Mouse (Mus musculus) kidney, embryonic 14.5 days (tissue): ENCODE measurements at regions not wholly inside any gene's neighbourhood (a gene's known extent, or its start where the extent isn't known, plus 50 kb on each side); places are given as distances from the start of the nearest gene placed in this dataset.

Experiments
- ATAC-seq: fragments of 200-750 bp; cut with Nextera tagmentation; 2 replicates; pipeline ENCODE4 v1.8.0; 2017; ENCODE audit warnings: moderate number of reproducible peaks, mild to moderate bottlenecking, moderate TSS enrichment, moderate library complexity; ENCODE audit not compliant: low FRiP score, low TSS enrichment
- H3K27ac ChIP-seq: fragments of 300-500 bp; sonication (generic); 2 replicates; pipeline ENCODE4 v1.5.1; 2014; ENCODE audit warnings: low read depth, mild to moderate bottlenecking, low read length, moderate library complexity, mixed read lengths
- H3K27me3 ChIP-seq: fragments of 300-500 bp; sonication (generic); 2 replicates; pipeline ENCODE4 v1.6.1; 2014; ENCODE audit warnings: mild to moderate bottlenecking, low read length; ENCODE audit not compliant: control insufficient read depth, insufficient read depth
- H3K36me3 ChIP-seq: fragments of 300-500 bp; sonication (generic); 2 replicates; pipeline ENCODE4 v1.6.1; 2014; ENCODE audit warnings: low read length, mixed read lengths; ENCODE audit not compliant: control insufficient read depth, insufficient read depth
- H3K4me1 ChIP-seq: fragments of 300-500 bp; sonication (generic); 2 replicates; pipeline ENCODE4 v1.6.1; 2014; ENCODE audit warnings: low read length, mixed read lengths; ENCODE audit not compliant: control insufficient read depth, insufficient read depth
- H3K4me2 ChIP-seq: fragments of 300-500 bp; sonication (generic); replicated peaks from 2 replicates; pipeline ENCODE4 v1.6.1; 2014; ENCODE audit warnings: low read depth, mild to moderate bottlenecking, low read length
- H3K4me3 ChIP-seq: fragments of 300-500 bp; sonication (generic); 2 replicates; pipeline ENCODE4 v1.5.1; 2014; ENCODE audit warnings: mild to moderate bottlenecking, low read length
- H3K9ac ChIP-seq: fragments of 300-500 bp; sonication (generic); 2 replicates; pipeline ENCODE4 v1.6.1; 2014; ENCODE audit warnings: low read depth, mild to moderate bottlenecking, low read length, moderate library complexity
- H3K9me3 ChIP-seq: fragments of 300-500 bp; sonication (generic); 2 replicates; pipeline ENCODE4 v1.6.1; 2016; ENCODE audit warnings: low read length; ENCODE audit not compliant: control insufficient read depth
- WGBS: fragments of 180-500 bp; shearing (Covaris S2); extraction: QIAGEN DNeasy Blood & Tissue Kit; methylation state at CpG from one replicate; pipeline ENCODE4 v1.1.7; 2014; 5-methylcytosine and 5-hydroxymethylcytosine counted together

DNA sequence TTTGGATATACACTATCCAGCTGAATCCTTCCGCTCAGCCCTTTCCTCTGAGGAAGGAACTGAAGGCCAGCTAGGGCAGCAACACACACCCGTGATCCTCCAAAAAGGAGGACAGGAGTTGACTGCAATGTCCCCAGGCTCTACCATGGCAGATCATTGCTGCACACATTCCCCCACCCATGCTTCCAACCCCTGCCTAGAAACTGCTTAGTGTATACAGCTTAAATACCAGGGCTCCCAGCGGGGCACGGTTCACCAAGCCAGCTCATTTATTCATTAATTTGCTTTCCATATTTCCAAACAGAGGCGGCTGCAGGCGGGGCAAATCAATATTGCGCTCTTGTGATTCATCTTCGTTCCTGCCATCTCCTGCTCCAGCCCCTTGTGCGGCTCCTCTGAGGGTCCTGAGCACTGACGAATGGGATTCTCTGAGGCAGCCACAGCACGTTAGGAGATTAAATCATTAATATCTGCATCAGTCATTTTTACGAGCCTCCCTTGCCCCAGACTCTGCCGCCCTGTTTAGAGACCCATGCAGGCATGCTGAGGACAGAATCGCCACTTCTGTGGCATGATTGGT lies 104.1 kb upstream of the Kdm8 start:
- Histone ChIP-seq H3K4me3 (no peak overlapping the region), H3K36me3 (no peaks in the 10 kb centered on the region), H3K9ac (no peak overlapping the region), H3K27ac (no peak overlapping the region), H3K4me2 (no peak overlapping the region), H3K9me3 (no peaks in the 10 kb centered on the region), H3K27me3 (no peaks in the 10 kb centered on the region), H3K4me1 (no peaks in the 10 kb centered on the region)
- ATAC-seq, result no peak
- 65% methylated on average over 14 of the region's 14 CpGs for WGBS

DNA sequence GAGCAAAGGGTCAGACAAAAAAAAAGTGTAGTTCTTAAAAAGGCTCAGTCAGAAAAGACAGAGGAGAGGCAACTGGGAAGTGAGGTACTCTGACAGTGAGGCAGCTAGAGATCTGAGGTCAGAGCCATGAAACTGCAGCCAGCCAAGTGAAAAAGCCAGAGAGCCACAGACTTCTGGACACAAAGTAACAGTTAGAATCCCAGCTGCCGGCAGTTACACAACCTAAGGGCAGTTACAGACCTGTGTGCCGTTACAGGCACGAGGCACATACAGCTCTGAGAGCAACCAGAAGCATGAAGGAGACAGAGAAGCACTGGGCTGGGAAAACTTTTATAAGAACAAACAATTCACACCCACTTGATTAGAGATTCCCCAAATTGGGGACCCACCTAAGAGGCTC lies 94.9 kb upstream of the Kdm8 start:
- no peaks in the 10 kb centered on the region for H3K36me3 ChIP-seq
- no peak overlapping the region for H3K4me3 ChIP-seq
- no peaks in the 10 kb centered on the region for H3K4me1 ChIP-seq
- H3K9ac ChIP-seq, result no peak overlapping the region
- no peaks in the 10 kb centered on the region for H3K27me3 ChIP-seq
- H3K27ac ChIP-seq, result no peak overlapping the region
- ATAC-seq, result no peak
- no peak overlapping the region for H3K4me2 ChIP-seq
- no peaks in the 10 kb centered on the region for H3K9me3 ChIP-seq
- WGBS, result 36% methylated on average over 3 of the region's 3 CpGs

DNA sequence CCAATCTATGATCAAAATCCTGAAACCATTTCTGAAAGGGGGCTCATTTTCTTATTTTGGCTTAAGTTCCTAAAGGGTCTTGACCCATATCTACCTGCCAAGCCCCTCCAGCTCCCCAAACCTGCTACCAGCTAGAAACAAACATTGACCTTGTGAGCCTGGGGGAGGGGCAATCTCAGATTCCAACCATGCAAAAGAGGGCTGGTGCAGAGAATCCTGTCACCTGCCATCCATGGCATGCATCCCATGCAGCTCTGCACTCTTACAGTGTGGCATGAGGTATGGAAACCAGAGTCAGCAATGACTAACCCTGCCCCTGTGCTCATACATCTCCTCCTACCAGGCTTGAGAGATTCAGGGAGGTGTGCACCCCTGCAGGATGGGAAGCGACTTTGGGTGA lies 90.3 kb upstream of the Kdm8 start:
- ATAC-seq, result no peak
- Histone ChIP-seq H3K27ac (no peak overlapping the region), H3K27me3 (no peaks in the 10 kb centered on the region), H3K9me3 (no peaks in the 10 kb centered on the region), H3K4me2 (no peak overlapping the region), H3K4me3 (no peak overlapping the region), H3K4me1 (no peaks in the 10 kb centered on the region), H3K36me3 (no peaks in the 10 kb centered on the region), H3K9ac (no peak overlapping the region)
- 74% methylated on average over 1 of the region's 1 CpGs for WGBS

DNA sequence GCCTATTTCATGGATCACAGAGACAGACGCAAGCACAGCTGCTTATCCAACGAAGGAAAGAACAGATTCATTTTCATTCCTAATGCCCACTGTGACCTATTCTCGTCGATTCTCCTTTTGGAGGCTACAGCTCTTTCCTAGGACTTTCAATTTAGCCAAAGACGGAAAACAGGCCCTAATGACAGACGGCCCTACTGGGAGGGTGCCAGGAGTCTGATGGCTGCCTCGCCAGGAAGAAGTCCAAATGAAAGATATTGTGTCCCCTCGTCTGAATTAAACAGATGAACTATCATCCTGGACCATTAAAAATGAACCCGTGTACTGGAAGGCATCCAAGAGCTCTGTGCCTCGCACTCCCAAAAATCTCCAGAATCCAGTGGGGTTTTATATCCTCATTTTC lies 89.5 kb upstream of the Kdm8 start:
- Histone ChIP-seq H3K27me3 (no peaks in the 10 kb centered on the region), H3K27ac (no peak overlapping the region), H3K36me3 (no peaks in the 10 kb centered on the region), H3K4me1 (no peaks in the 10 kb centered on the region), H3K9ac (no peak overlapping the region), H3K9me3 (no peaks in the 10 kb centered on the region), H3K4me2 (no peak overlapping the region), H3K4me3 (no peak overlapping the region)
- WGBS, result 70% methylated on average over 10 of the region's 10 CpGs
- ATAC-seq, result no peak

DNA sequence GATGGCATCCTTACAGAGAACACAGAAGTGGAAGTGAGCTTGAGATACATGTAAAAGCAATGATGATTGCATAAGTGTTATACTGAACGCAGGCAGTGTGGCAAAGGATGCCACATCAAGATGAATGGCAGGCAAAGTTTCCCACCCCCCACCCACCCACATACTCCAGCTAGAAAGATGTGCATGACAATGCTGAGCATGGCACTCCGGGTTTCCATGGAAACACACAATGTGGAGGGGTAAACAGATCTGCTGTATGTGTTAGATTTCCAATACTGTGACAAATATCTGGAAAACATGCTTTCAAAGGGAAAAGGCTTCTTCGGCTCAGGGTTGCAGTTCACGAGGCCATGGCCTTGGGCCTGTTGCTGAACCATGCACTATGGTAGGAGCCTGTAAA lies 86.5 kb upstream of the Kdm8 start:
- no peaks in the 10 kb centered on the region for H3K4me1 ChIP-seq
- H3K4me3 ChIP-seq, result no peak overlapping the region
- no peak overlapping the region for H3K27ac ChIP-seq
- H3K9me3 ChIP-seq, result no peaks in the 10 kb centered on the region
- no peak overlapping the region for H3K9ac ChIP-seq
- H3K36me3 ChIP-seq, result no peaks in the 10 kb centered on the region
- H3K27me3 ChIP-seq, result no peaks in the 10 kb centered on the region
- 88% methylated on average over 4 of the region's 4 CpGs for WGBS
- ATAC-seq, result no peak
- no peak overlapping the region for H3K4me2 ChIP-seq

DNA sequence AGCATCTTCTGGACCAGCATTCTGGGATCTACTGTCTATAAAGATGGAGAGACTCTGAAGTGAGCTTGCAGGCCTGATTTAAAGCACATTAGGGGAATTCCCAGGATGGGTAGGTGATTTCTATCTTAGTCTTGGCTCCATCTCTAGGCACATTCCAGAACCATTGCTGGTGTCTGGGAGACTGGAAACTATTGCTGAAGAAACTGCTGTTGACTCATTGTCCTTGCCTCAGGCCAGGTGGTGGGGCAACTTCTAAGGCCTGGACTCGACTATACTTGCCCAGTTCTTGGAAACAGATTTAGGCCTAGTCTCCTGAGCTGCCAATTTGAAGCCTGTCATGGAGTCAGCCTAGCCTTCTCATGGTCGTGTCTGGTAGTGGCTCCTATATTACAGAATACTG lies 61.5 kb upstream of the Kdm8 start:
- Histone ChIP-seq H3K4me2 (no peak overlapping the region), H3K4me1 (no peaks in the 10 kb centered on the region), H3K27me3 (no peaks in the 10 kb centered on the region), H3K27ac (no peak overlapping the region), H3K36me3 (no peaks in the 10 kb centered on the region), H3K9me3 (no peaks in the 10 kb centered on the region), H3K9ac (no peak overlapping the region), H3K4me3 (no peak overlapping the region)
- no peak for ATAC-seq
- WGBS, result 68% methylated on average over 2 of the region's 2 CpGs

DNA sequence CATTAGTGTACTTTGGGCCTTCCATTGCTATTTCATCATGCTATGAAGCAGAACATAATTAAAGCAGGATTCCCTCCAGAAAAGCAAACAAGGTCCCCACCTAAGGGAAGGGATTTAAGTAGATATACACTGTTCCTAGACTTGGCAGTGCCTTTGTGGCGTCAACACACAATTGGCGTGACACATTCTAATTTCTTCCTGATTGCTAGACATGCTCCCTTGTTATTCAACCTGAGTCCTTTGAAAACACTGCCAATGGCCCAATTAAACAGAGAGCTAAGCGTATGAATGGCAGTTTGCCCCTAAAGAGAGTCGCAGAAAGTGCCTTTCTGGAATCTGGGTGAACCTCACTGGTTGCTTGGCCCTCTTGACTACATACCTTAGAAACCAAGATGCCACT lies 60.3 kb upstream of the Kdm8 start:
- Histone ChIP-seq H3K9me3 (no peaks in the 10 kb centered on the region), H3K4me2 (no peak overlapping the region), H3K36me3 (no peaks in the 10 kb centered on the region), H3K27ac (no peak overlapping the region), H3K9ac (no peak overlapping the region), H3K4me1 (no peaks in the 10 kb centered on the region), H3K27me3 (no peaks in the 10 kb centered on the region), H3K4me3 (no peak overlapping the region)
- 88% methylated on average over 4 of the region's 4 CpGs for WGBS
- no peak for ATAC-seq

DNA sequence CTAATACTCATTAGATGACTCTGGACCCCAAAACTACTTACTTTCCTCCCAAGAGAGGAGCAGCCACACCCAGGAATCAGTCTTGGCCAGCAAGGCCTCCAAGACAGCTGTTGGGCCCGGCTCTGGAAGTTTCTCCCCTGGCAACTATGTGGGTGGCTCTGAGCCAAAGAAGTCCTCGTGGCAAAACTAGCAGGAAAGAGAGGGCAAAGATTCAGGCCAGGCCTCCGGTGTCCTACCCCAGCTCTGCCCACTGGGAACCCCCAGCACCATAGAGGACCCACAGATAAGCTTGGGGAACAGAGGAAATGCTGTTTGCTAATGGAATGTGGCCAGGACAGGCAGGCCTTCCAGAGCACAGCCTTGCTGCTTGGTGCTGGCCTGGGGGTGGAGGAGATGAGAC lies 51.9 kb upstream of the Kdm8 start:
- no peak overlapping the region for H3K4me3 ChIP-seq
- no peaks in the 10 kb centered on the region for H3K9me3 ChIP-seq
- no peak overlapping the region for H3K9ac ChIP-seq
- no peaks in the 10 kb centered on the region for H3K36me3 ChIP-seq
- WGBS, result 55% methylated on average over 3 of the region's 3 CpGs
- no peak for ATAC-seq
- no peak overlapping the region; the same call in 1 of the 2 replicates for H3K4me2 ChIP-seq
- H3K27me3 ChIP-seq, result no peaks in the 10 kb centered on the region
- H3K4me1 ChIP-seq, result no peaks in the 10 kb centered on the region
- H3K27ac ChIP-seq, result no peak overlapping the region

DNA sequence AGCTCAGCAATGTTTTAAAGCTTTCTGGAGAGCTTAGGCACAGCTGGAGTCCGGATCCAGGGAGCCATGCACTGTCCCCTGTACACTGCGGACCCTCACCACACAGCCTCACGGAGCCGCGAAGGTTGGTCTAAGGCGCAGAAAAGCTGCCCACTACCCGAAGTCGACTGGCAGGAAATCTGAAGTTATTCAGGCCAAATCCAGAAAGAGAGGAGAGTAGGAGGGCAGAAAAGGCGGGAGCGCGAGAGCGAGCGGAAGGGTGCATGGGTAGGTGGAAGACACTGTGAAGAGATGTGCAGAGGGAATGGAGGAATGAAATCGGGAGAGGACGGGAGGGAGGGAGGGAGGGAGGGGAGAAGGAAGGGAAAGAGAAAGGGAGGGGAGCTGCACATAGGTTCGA lies 51.2 kb upstream of the Kdm8 start:
- no peaks in the 10 kb centered on the region for H3K36me3 ChIP-seq
- no peak overlapping the region for H3K27ac ChIP-seq
- H3K9me3 ChIP-seq, result no peaks in the 10 kb centered on the region
- 1% methylated on average over 16 of the region's 16 CpGs for WGBS
- no peaks in the 10 kb centered on the region for H3K27me3 ChIP-seq
- H3K9ac ChIP-seq, result peak overlapping the region; percentile 54
- peak overlapping the region; percentile 40 for H3K4me3 ChIP-seq
- no peaks in the 10 kb centered on the region for H3K4me1 ChIP-seq
- peak; percentile 67 for ATAC-seq
- H3K4me2 ChIP-seq, result peak overlapping the region; percentile 82
